ENCODE assay signal across 23 mouse cellular contexts in the genomic region with DNA sequence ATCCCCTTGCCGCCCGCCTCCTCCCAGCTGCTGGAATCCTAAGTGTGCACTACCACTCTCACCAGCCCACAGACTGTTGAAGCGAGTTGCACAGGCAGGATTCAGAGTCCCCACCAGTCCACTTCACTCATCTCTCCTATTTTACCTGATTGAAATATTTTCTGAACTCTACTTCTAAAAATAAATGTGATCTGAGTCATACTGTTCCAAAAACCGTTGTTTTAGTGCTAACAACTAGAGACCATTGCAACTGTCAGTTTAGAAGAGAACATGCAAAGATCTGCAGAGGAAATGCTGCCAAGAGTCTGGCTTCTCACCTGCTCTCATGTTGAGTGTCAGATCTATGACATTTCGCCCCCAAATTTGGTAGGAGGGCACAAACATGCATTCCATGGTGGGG.
"Had no signal": no experiment of that assay in that cellular context is flagged by ENCODE, and none has a peak within 500 bp of the region (broad histone marks: within the 10 kb centered on the region; RNA-seq: fewer than 3 reads in every experiment).

No protein-coding gene starts in this region.

- H3K4me3 ChIP-seq: kidney, embryonic 15.5 days; limb, embryonic 12.5 days; limb, embryonic 15.5 days; midbrain, embryonic 12.5 days; midbrain, embryonic 15.5 days; neural tube, embryonic 12.5 days; neural tube, embryonic 15.5 days had no signal

- H3K4me2 ChIP-seq: kidney, embryonic 15.5 days; limb, embryonic 12.5 days; limb, embryonic 15.5 days; liver, embryonic 11.5 days; lung, embryonic 14.5 days; midbrain, embryonic 12.5 days; midbrain, embryonic 15.5 days; neural tube, embryonic 12.5 days; neural tube, embryonic 15.5 days had no signal

- H3K9me3 ChIP-seq: kidney, embryonic 15.5 days; limb, embryonic 12.5 days; limb, embryonic 15.5 days; midbrain, embryonic 12.5 days; midbrain, embryonic 15.5 days; neural tube, embryonic 12.5 days; neural tube, embryonic 15.5 days had no signal

- DNase-seq: kidney, adult 11 months; kidney, adult 8-10 months; kidney, postnatal 10 days; kidney, postnatal 36 days; left cerebral cortex, postnatal 4 days; liver, postnatal 0 days; lung, embryonic 14.5 days; right cerebral cortex, adult 18-20 months; right cerebral cortex, postnatal 14 days; right cerebral cortex, postnatal 4 days; thymus, adult 18-20 months; thymus, postnatal 4 days had no signal

- H3K9ac ChIP-seq: kidney, embryonic 15.5 days; limb, embryonic 12.5 days; limb, embryonic 15.5 days; liver, embryonic 14.5 days; liver, postnatal 0 days; lung, embryonic 14.5 days; midbrain, embryonic 12.5 days; midbrain, embryonic 15.5 days; neural tube, embryonic 12.5 days; neural tube, embryonic 15.5 days had no signal

- H3K27ac ChIP-seq: kidney, embryonic 15.5 days; limb, embryonic 12.5 days; limb, embryonic 15.5 days; liver, embryonic 14.5 days; macrophage; midbrain, embryonic 12.5 days; midbrain, embryonic 15.5 days; neural tube, embryonic 12.5 days; neural tube, embryonic 15.5 days; stomach, postnatal 0 days had no signal

- H3K27me3 ChIP-seq: kidney, embryonic 15.5 days; limb, embryonic 12.5 days; limb, embryonic 15.5 days; midbrain, embryonic 12.5 days; midbrain, embryonic 15.5 days; neural tube, embryonic 12.5 days; neural tube, embryonic 15.5 days had no signal

- H3K36me3 ChIP-seq: midbrain, embryonic 15.5 days had no signal

- H3K4me1 ChIP-seq: kidney, embryonic 15.5 days; limb, embryonic 12.5 days; limb, embryonic 15.5 days; midbrain, embryonic 12.5 days; midbrain, embryonic 15.5 days; neural tube, embryonic 12.5 days; neural tube, embryonic 15.5 days had no signal
